Comparison of ENCODE assay signal across 7 mouse cellular contexts in genomic region chr7:125444464-125445401, GRCm38 (mm10). TPM values are rescaled to one million over a fixed set of nuclear protein-coding genes. Genes with fewer than 3 reads are reported as not detected.
DNase-seq lines count a peak whose midpoint lies in the region; ATAC-seq lines count a peak whose summit lies in the region.

Gene Kdm8, plus strand, starts transcription at chr7:125444676.

- no peaks in the 10 kb centered on the region for H3K9me3 ChIP-seq in embryonic facial prominence, embryonic 11.5 days (replicated peaks; ENCODE audit: control insufficient read depth, low read length)
- no peaks in the 10 kb centered on the region for H3K9me3 ChIP-seq in limb, embryonic 10.5 days (replicated peaks)
- H3K9me3 ChIP-seq in midbrain, embryonic 13.5 days = no peaks in the 10 kb centered on the region

- peak; percentile 95 for DNase-seq in adrenal gland, postnatal 14 days
- peak; percentile 95 for DNase-seq in embryonic facial prominence, embryonic 11.5 days (ENCODE audit: low spot score)
- DNase-seq in kidney, adult 11 months = peak; percentile 93
- DNase-seq in limb, embryonic 10.5 days (ENCODE audit: low spot score) = peak; percentile 94
- peak; percentile 94 for DNase-seq in spleen, adult 12 weeks (ENCODE audit: low spot score)

- no peaks in the 10 kb centered on the region for H3K27me3 ChIP-seq in embryonic facial prominence, embryonic 11.5 days (ENCODE audit: control insufficient read depth, insufficient read depth, low read length)
- no peaks in the 10 kb centered on the region for H3K27me3 ChIP-seq in limb, embryonic 10.5 days (ENCODE audit: low read depth, poor library complexity, severe bottlenecking)
- no peaks in the 10 kb centered on the region for H3K27me3 ChIP-seq in midbrain, embryonic 13.5 days

- H3K9ac ChIP-seq in embryonic facial prominence, embryonic 11.5 days (replicated peaks; ENCODE audit: low read length) = peak within 1 kb of the TSS; percentile 77
- peak within 1 kb of the TSS; percentile 72 for H3K9ac ChIP-seq in midbrain, embryonic 13.5 days (replicated peaks)

- ATAC-seq in embryonic facial prominence, embryonic 11.5 days (replicated peaks; ENCODE audit: insufficient number of reproducible peaks, low FRiP score, low TSS enrichment, low read depth) = peak; percentile 96
- peak; percentile 91 for ATAC-seq in granulocyte monocyte progenitor cell, adult 5-6 weeks (replicated peaks; ENCODE audit: poor library complexity, severe bottlenecking)
- peak; percentile 98 for ATAC-seq in midbrain, embryonic 13.5 days

- no peaks in the 10 kb centered on the region for H3K36me3 ChIP-seq in embryonic facial prominence, embryonic 11.5 days (replicated peaks; ENCODE audit: control insufficient read depth, insufficient read depth, low read depth, low read length)
- H3K36me3 ChIP-seq in limb, embryonic 10.5 days = peaks cover 6% of the 10 kb centered on the region; the same call in 1 of the 2 replicates
- H3K36me3 ChIP-seq in midbrain, embryonic 13.5 days = no peaks in the 10 kb centered on the region

- H3K4me1 ChIP-seq in embryonic facial prominence, embryonic 11.5 days (ENCODE audit: control insufficient read depth, insufficient read depth, low read length) = no peaks in the 10 kb centered on the region
- H3K4me1 ChIP-seq in limb, embryonic 10.5 days = peaks cover 17% of the 10 kb centered on the region
- peaks cover 20% of the 10 kb centered on the region for H3K4me1 ChIP-seq in midbrain, embryonic 13.5 days (replicated peaks)

- WGBS in embryonic facial prominence, embryonic 11.5 days = 2% methylated on average over 61 of the region's 61 CpGs
- WGBS in limb, embryonic 10.5 days = 5% methylated on average over 61 of the region's 61 CpGs
- under 1% methylated on average over 61 of the region's 61 CpGs for WGBS in midbrain, embryonic 13.5 days

- peak within 1 kb of the TSS; percentile 59 for H3K4me2 ChIP-seq in embryonic facial prominence, embryonic 11.5 days (ENCODE audit: low read depth, low read length)
- H3K4me2 ChIP-seq in midbrain, embryonic 13.5 days (replicated peaks) = peak within 1 kb of the TSS; percentile 80

- peak within 1 kb of the TSS; percentile 54 for H3K4me3 ChIP-seq in embryonic facial prominence, embryonic 11.5 days (ENCODE audit: low read depth, low read length)
- peak within 1 kb of the TSS; percentile 75 for H3K4me3 ChIP-seq in limb, embryonic 10.5 days
- peak within 1 kb of the TSS; percentile 53 for H3K4me3 ChIP-seq in midbrain, embryonic 13.5 days (replicated peaks)

- peak within 1 kb of the TSS; percentile 80 for H3K27ac ChIP-seq in embryonic facial prominence, embryonic 11.5 days (replicated peaks; ENCODE audit: low read depth, low read length)
- H3K27ac ChIP-seq in limb, embryonic 10.5 days = peak within 1 kb of the TSS; percentile 98
- H3K27ac ChIP-seq in midbrain, embryonic 13.5 days = peak within 1 kb of the TSS; percentile 95

RNA-seq across cellular contexts. Expression of gene Kdm8, which starts in this region (rescaled TPM):
- 4.0 and 4.5 TPM in 2 replicates for total RNA-seq in adrenal gland, postnatal 14 days (2021)
- 11.3 and 11.9 TPM in 2 replicates for polyA plus RNA-seq in embryonic facial prominence, embryonic 11.5 days (2014; fragmentation: Nextera tagmentation; extraction: Ambion mirVana)
- 2.3 and 11.5 TPM in 2 replicates for total RNA-seq in granulocyte monocyte progenitor cell, adult 5-6 weeks (2014; fragmentation: Nextera tagmentation)
- 5.5 and 7.2 TPM in 2 replicates for total RNA-seq in granulocyte monocyte progenitor cell, adult 5-6 weeks (2017)
- 18.7 and 19.5 TPM in 2 replicates for polyA plus RNA-seq in limb, embryonic 10.5 days (2016; fragmentation: Nextera tagmentation; extraction: Ambion mirVana)
- 6.2 and 6.9 TPM in 2 replicates for polyA plus RNA-seq in midbrain, embryonic 13.5 days (2015; fragmentation: Nextera tagmentation; extraction: Ambion mirVana)

Comparison
In these comparisons a context has a peak if more than half of its experiments do, and no peak if none do; other contexts are left out.
1. Peak in every context shown above with its lines: DNase-seq, ATAC-seq, H3K4me3 ChIP-seq and H3K27ac ChIP-seq.